Mouse (Mus musculus) liver, adult 2 months (tissue): ENCODE measurements around the gene C5ar2.

ENCODE experiments used
- CTCF ChIP-seq: fragments of 200-500 bp; IDR thresholded peaks from 2 replicates; pipeline ENCODE4 v1.5.1; 2011; ENCODE audit warnings: low read depth, low read length, control low read depth
- POLR2A ChIP-seq: fragments of 200-500 bp; IDR thresholded peaks from 2 replicates; pipeline ENCODE4 v1.6.1; 2011; ENCODE audit warnings: low read length, control low read depth; ENCODE audit not compliant: insufficient read depth; ENCODE audit errors: extremely low read depth

DNA sequence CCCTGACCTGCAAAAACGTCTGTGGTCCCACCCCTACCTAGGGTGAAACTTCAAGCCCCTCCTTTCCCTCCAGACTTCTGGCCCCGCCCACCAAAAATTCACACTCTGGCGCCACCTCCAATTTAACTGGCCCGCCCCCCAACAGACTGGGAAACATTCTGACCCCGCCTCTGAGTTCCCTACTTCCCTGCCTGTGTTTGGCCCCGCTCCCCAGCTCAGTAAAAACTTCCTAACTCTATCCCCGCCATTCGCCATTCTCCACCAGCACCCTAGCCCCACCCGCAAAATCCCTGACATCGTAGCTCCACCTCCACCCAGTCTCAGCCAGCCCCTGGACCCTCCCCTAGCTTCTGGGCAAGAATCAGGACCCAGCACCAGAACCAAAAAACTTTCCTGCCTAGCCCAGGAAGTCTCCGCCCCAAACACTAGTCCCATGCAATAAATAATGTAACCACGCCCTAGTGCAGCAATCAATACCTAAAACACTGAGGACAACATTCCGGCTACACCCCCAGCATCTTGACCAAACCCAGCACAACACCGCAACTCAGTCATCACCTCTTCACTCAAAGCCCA, 41.6 kb upstream of the C5ar2 start:
- TF ChIP-seq CTCF = no peak
- no peak for TF ChIP-seq POLR2A
